Mouse (Mus musculus): Measurements from ENCODE around the gene Sar1b. TPM values are rescaled to one million over a fixed set of nuclear protein-coding genes. Genes with fewer than 3 reads are reported as not detected.

Sar1b gene
- total RNA-seq, 2 experiments from 2014 or later, result 127 to 135 TPM

- intact Hi-C loops (cut with DNase I), result no loop called here
Observed at GRCm38 (mm10) chr11:51823963-51824753, 60.7 kb downstream of the Sar1b start.

GRCm38 (mm10) chr11:51824867-51825424, 61.5 kb downstream of the Sar1b start:
- DNase-seq, result no peak
- intact Hi-C loops (cut with DNase I), result no loop called here

More at GRCm38 (mm10) chr11:51823963-51824753, 60.7 kb downstream of the Sar1b start:
- peak; percentile 50 to 54 for DNase-seq

DNA sequence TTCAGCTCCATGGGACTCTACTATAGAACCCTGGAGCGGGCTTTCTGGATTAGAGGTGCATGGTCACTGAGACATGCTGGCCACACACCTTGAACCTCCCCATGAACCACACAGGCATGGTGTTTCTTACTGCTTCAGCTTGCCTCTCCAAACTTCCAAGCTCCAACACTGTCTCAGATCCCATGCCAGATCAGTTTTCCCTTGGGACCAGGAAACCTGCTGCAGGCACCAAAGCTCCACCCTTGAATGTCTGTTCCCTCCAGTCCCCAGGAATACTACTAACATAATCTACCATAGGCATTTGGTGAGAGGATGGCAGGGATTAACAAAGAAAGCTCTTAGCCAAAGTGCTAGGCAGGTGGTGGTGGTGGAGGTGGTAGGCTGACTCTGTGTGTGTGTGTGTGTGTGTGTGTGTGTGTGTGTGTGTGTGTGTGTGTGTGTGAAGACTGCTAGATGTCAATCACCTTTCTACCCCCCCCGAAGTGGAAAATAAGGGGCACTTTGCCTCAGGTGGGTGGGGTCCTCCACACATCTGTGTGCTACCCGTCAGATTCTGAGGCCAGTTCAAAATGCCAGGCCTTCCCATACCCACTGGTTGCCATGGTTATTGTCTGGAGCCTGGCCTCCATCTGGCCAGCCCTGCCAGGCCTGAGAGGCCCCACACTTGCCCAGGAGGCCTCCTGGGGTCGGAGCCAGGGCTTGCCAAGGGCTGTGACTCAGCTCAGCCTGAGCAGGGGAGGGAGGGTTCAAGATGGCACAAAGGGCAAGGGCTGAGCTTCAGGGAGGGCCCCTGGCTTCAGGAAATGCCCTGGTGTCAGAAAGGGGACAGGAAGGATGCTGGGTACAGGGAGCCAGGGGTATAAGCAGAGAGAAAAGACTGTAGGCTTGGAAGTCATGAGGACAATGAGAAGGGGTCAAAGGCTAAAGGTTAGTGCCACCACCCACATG, 68.7 kb downstream of the Sar1b start:
- intact Hi-C loops (cut with DNase I), result no loop called here
- DNase-seq, result no peak

DNA sequence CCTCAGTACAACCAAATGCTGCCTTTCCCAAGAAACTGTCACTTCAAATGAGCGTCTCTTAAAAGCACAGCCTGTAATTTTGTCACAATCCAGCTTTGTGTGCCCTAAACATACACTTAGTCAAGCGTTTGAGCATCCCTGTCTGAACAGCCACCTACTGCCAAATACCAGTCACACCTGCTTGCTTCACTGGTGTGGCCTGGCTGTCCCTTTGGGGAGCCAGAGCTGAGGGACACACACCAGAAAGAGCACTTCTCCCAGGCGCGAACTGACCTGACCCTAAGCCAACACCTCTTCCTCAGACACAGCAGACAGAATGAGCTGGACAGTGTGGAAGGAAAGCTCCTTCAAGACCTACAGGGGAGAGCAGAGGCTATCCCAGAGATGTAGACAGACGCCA, 69.5 kb downstream of the Sar1b start:
- no peak for DNase-seq
- intact Hi-C loops (cut with DNase I), result no loop called here

- intact Hi-C loops (cut with DNase I), result no loop called here
Observed at GRCm38 (mm10) chr11:51833393-51834066, 70.0 kb downstream of the Sar1b start.

DNA sequence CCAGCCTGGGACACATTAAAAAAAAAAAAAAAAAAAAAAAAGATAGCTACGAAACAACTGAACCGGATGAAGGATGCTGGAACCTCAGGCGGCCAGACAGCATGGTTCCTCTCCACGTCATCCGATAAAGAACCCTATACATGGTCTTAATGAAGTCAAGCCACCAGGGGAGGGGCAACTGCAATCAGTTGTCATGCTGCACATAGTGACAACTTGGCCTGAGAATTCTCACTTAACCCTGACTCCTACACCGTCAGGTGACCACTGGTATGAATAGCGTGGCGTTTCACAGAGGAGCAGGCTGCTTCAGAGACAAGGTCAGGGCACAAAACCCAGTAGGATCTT, 70.6 kb downstream of the Sar1b start:
- intact Hi-C loops (cut with DNase I), result no loop called here
- DNase-seq, result no peak

More at GRCm38 (mm10) chr11:51833393-51834066, 70.0 kb downstream of the Sar1b start:
- DNase-seq, result no peak

DNA sequence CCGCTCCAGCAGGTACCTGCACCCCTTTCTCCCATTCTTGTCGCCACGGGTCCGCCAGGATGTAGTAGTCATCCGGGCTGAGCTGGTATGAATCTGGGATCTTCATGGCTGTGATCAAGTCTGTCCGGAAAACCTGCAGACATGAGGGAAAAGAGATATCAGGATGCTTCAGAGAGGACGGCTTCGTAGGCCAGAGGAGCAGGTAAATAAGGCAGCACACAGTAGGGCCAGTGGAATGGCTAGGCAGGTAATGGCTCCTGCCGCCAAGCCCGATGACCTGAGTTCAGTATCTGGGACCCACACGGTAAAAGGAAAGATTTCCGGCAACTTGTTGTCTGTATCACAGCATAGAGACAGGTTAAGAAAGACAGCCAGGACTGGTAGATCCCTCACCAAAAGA, 72.1 kb downstream of the Sar1b start:
- DNase-seq, result no peak
- intact Hi-C loops (cut with DNase I), result no loop called here

- intact Hi-C loops (cut with DNase I), result no loop called here
- DNase-seq, result no peak
Observed at GRCm38 (mm10) chr11:51836506-51836905, 73.0 kb downstream of the Sar1b start.

DNA sequence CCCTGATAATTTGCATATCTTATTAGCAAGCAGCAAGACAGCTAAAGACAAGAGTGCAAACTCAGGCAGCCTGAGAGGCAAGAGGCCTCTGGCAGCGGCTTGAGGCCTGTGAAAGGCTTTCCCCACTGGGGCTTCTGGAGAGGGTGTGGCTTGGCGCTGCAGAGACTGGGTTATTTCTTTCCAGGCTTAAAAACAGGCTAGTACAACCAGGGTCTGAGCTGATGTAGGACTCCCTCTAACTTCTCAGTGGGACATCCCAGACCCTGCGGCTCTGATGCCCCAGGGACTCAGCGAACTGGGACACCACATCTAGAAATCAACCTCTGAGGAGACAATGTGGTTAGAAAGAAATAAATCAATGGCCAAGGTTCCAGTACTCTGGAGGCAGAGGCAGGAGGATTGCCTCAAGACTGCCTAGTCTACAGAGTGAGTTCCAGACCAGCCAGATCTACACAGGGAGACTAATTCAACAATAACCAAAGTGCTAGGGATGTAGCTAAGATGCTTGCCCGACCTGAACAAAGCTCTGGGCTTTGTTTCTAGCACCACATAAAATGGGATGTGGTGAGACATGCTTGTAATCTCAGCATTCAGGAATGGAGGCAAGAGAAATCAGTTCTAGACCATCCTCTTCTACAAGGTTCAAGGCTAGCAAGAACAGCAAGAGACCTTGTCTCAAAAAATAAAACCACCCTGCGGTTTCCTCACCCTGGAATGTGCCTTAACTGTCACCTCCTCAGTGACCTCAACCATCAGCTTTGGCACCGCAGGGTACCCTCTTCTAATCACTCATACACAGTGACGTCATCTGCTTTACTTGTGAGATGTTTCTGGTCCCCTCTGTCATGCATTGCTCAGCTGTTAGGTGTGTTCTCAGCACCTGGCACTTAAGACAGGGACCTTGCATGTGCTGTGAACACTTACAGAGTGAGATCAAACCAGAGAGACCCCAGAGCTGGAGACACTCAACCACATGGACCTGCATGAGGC, 74.0 kb downstream of the Sar1b start:
- intact Hi-C loops (cut with DNase I), result no loop called here
- DNase-seq, result peak; percentile 36 to 37

- no peak for DNase-seq
- intact Hi-C loops (cut with DNase I), result no loop called here
Observed at GRCm38 (mm10) chr11:51839106-51839505, 75.6 kb downstream of the Sar1b start.

- no peak for DNase-seq
- intact Hi-C loops (cut with DNase I), result no loop called here
Observed at GRCm38 (mm10) chr11:51839973-51840372, 76.5 kb downstream of the Sar1b start.

GRCm38 (mm10) chr11:51840657-51841056, 77.2 kb downstream of the Sar1b start:
- intact Hi-C loops (cut with DNase I), result no loop called here
- no peak for DNase-seq

DNA sequence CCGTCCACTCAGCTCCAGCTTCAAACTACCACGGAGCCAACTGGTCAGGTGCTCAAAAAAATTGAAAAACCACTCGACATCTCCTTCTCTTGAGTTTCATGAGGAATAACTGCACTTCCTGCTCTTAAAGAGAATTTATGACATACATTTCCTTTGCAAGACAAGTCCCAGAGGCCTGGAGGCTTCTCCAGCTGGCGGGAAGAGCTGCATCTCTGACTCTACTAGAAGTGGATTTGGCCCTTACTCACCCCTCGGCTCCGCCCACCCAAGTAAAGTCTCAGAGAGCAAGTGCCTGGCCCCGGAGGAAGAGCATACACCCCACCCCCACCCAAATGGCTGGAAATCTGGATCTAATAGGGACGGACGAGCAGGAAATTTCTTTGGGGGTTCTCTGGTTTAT, 77.7 kb downstream of the Sar1b start:
- intact Hi-C loops (cut with DNase I), result no loop called here
- no peak for DNase-seq

Other genes with a start within 250 kb of the Sar1b start
- 10 to 100 TPM in 1 of 2 experiments, 1 to 10 TPM in 1; 9.8 to 10.2 TPM for gene Phykpl, start 178.9 kb upstream of the Sar1b start, total RNA-seq (2021)
- 100 to 1,000 TPM; 135 to 143 TPM for gene Hnrnpab, start 156.8 kb upstream of the Sar1b start, total RNA-seq (2021)
- 10 to 100 TPM; 20.2 to 25.2 TPM for gene Nhp2, start 144.0 kb upstream of the Sar1b start, total RNA-seq (2021)
- gene Rmnd5b, start 127.8 kb upstream of the Sar1b start, total RNA-seq (2021), result 10 to 100 TPM; 14.5 to 16.0 TPM
- 10 to 100 TPM; 13.4 to 16.3 TPM for gene N4bp3, start 112.8 kb upstream of the Sar1b start, total RNA-seq (2021)
- gene D930048N14Rik, start 112.7 kb upstream of the Sar1b start, total RNA-seq (2021), result under 1 TPM; 0.33 to 0.62 TPM
- 10 to 100 TPM; 33.8 to 36.5 TPM for gene 0610009B22Rik, start 74.8 kb upstream of the Sar1b start, total RNA-seq (2021)
- gene Sec24a, start 53 bp upstream of the Sar1b start, total RNA-seq (2021), result 10 to 100 TPM; 16.4 to 16.7 TPM
- 10 to 100 TPM in 1 of 2 experiments, 1 to 10 TPM in 1; 9.2 to 11.1 TPM for gene Jade2, start 94.0 kb downstream of the Sar1b start, total RNA-seq (2021)
- gene Cdkn2aipnl, start 204.0 kb downstream of the Sar1b start, total RNA-seq (2021), result 10 to 100 TPM in 1 of 2 experiments, 1 to 10 TPM in 1; 9.7 to 10.7 TPM
- 100 to 1,000 TPM; 297 to 317 TPM for gene Ube2b, start 237.1 kb downstream of the Sar1b start, total RNA-seq (2021)
- 1 to 10 TPM; 5.5 to 5.7 TPM for gene Cdkl3, start 240.5 kb downstream of the Sar1b start, total RNA-seq (2021)

All from heart, postnatal 36 days (tissue).